Mouse (Mus musculus) ES-Bruce4 (cell line): ENCODE data around the gene Pigx. TPM values are rescaled to one million over a fixed set of nuclear protein-coding genes. Genes with fewer than 3 reads are reported as not detected.

Experiments used
- H3K27ac ChIP-seq: 2 replicates; pipeline ENCODE4 v1.5.1; 2012; ENCODE audit warnings: low read length, inconsistent platforms; ENCODE audit not compliant: insufficient read depth
- H3K27me3 ChIP-seq: 2 replicates; pipeline ENCODE4 v1.6.1; 2012; ENCODE audit warnings: mild to moderate bottlenecking, low read length, inconsistent platforms; ENCODE audit not compliant: control insufficient read depth, poor library complexity, insufficient read depth, severe bottlenecking
- H3K36me3 ChIP-seq: 2 replicates; pipeline ENCODE4 v1.6.1; 2012; ENCODE audit warnings: inconsistent platforms, mild to moderate bottlenecking, low read length, moderate library complexity; ENCODE audit not compliant: control insufficient read depth, poor library complexity, insufficient read depth, severe bottlenecking
- H3K4me1 ChIP-seq: one replicate; pipeline ENCODE4 v1.8.1; 2011; ENCODE audit warnings: low read length; ENCODE audit not compliant: control insufficient read depth, insufficient read depth
- H3K4me3 ChIP-seq: 2 replicates; pipeline ENCODE4 v1.5.1; 2011; ENCODE audit warnings: low read depth, mild to moderate bottlenecking, low read length
- H3K9ac ChIP-seq: 2 replicates; pipeline ENCODE4 v1.6.1; 2012; ENCODE audit warnings: low read depth, mild to moderate bottlenecking, inconsistent platforms; ENCODE audit not compliant: poor library complexity, severe bottlenecking
- H3K9me3 ChIP-seq: replicated peaks from 2 replicates; pipeline ENCODE4 v1.6.1; 2012; ENCODE audit warnings: mild to moderate bottlenecking, low read length, inconsistent platforms; ENCODE audit not compliant: control insufficient read depth, poor library complexity, insufficient read depth, severe bottlenecking
- CTCF ChIP-seq: IDR thresholded peaks from one replicate; pipeline ENCODE4 v1.8.1; 2011; ENCODE audit warnings: low read depth, low read length
- EP300 ChIP-seq: IDR thresholded peaks from 2 replicates; pipeline ENCODE4 v1.6.1; 2011; ENCODE audit warnings: low read depth, low read length; ENCODE audit not compliant: insufficient read depth
- POLR2A ChIP-seq: IDR thresholded peaks from one replicate; pipeline ENCODE4 v1.8.1; 2011; ENCODE audit warnings: low read length; ENCODE audit not compliant: insufficient read depth
- polyA plus RNA-seq: library from polyadenylated mRNA; stranded (reverse); fragments of >200 nt; gene quantifications from 2 replicates; pipeline ENCODE4 v1.2.4, GENCODE M21; 2011; ENCODE audit warnings: low read depth; ENCODE audit not compliant: missing spikeins, insufficient read depth, insufficient read length

The Pigx gene
- polyA plus RNA-seq = 69.1 and 69.2 TPM in 2 replicates

- Histone ChIP-seq H3K27ac (no peak within 1 kb of the TSS), H3K4me3 (peak within 1 kb of the TSS; percentile 71), H3K36me3 (no peaks in the 10 kb centered on the region), H3K4me1 (no peaks in the 10 kb centered on the region), H3K9ac (peak within 1 kb of the TSS; percentile 61), H3K27me3 (no peaks in the 10 kb centered on the region), H3K9me3 (no peaks in the 10 kb centered on the region)
- TF ChIP-seq EP300 (no peak), POLR2A (peak; percentile 44)
Observed at GRCm38 (mm10) chr16:32099638-32100150, at the start of gene Pigx, which contains the start of gene Cep19. Pigx (minus strand) TSS chr16:32099740. Cep19 (plus strand) TSS chr16:32099800.

- no peaks in the 10 kb centered on the region for H3K4me1 ChIP-seq
- H3K9ac ChIP-seq = peak overlapping the region; percentile 26; the same call in 1 of the 2 replicates
- TF ChIP-seq POLR2A (no peak), EP300 (no peak), CTCF (no peak)
- H3K27ac ChIP-seq = 0 out of 2 replicates have a peak overlapping the region, but pooled peaks have one; percentile 30
- peak overlapping the region; percentile 50 for H3K4me3 ChIP-seq
- 0 out of 2 replicates have a peak, but pooled peaks cover 3% of the 10 kb centered on the region for H3K9me3 ChIP-seq
- no peaks in the 10 kb centered on the region for H3K36me3 ChIP-seq
- no peaks in the 10 kb centered on the region for H3K27me3 ChIP-seq
Observed at GRCm38 (mm10) chr16:32147589-32148207, 48.2 kb upstream of the Pigx start.

DNA sequence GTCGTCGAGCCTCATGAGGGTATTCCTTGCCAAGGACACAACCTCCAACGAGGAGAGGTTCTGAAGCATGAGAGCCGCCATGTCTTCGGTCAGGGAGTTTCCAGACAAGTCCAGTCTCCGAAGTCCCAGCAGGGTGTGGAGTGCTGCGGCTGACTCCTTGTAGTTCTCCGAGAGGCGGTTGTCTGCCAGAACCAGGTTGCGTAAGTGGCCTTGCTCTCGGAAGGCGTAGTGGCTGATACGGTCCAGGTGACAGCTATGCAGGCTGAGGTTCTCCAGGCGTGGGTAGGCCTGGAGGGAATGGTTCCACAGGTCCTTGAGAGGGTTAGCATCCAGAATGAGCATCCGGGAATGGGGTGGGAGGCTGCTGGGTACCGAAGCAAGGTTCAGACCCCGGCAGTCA, 45.1 kb upstream of the Pigx start:
- H3K9ac ChIP-seq = no peak overlapping the region
- H3K36me3 ChIP-seq = no peaks in the 10 kb centered on the region
- H3K27ac ChIP-seq = no peak overlapping the region
- no peak for TF ChIP-seq EP300
- no peak for TF ChIP-seq CTCF
- TF ChIP-seq POLR2A = no peak
- H3K27me3 ChIP-seq = no peaks in the 10 kb centered on the region
- H3K9me3 ChIP-seq = 0 out of 2 replicates have a peak, but pooled peaks cover 3% of the 10 kb centered on the region
- H3K4me3 ChIP-seq = no peak overlapping the region
- no peaks in the 10 kb centered on the region for H3K4me1 ChIP-seq

GRCm38 (mm10) chr16:32143766-32144165, 44.2 kb upstream of the Pigx start:
- 0 out of 2 replicates have a peak, but pooled peaks cover 3% of the 10 kb centered on the region for H3K9me3 ChIP-seq
- H3K27me3 ChIP-seq = no peaks in the 10 kb centered on the region
- no peak overlapping the region for H3K9ac ChIP-seq
- H3K4me1 ChIP-seq = no peaks in the 10 kb centered on the region
- no peak overlapping the region for H3K4me3 ChIP-seq
- TF ChIP-seq EP300 (no peak), CTCF (no peak), POLR2A (no peak)
- H3K27ac ChIP-seq = no peak overlapping the region
- H3K36me3 ChIP-seq = no peaks in the 10 kb centered on the region

GRCm38 (mm10) chr16:32138954-32139353, 39.4 kb upstream of the Pigx start:
- TF ChIP-seq CTCF = no peak
- no peak for TF ChIP-seq EP300
- no peak for TF ChIP-seq POLR2A
- Histone ChIP-seq H3K27ac (no peak overlapping the region), H3K9me3 (0 out of 2 replicates have a peak, but pooled peaks cover 3% of the 10 kb centered on the region), H3K9ac (no peak overlapping the region), H3K4me1 (no peaks in the 10 kb centered on the region), H3K4me3 (no peak overlapping the region), H3K27me3 (no peaks in the 10 kb centered on the region), H3K36me3 (no peaks in the 10 kb centered on the region)

DNA sequence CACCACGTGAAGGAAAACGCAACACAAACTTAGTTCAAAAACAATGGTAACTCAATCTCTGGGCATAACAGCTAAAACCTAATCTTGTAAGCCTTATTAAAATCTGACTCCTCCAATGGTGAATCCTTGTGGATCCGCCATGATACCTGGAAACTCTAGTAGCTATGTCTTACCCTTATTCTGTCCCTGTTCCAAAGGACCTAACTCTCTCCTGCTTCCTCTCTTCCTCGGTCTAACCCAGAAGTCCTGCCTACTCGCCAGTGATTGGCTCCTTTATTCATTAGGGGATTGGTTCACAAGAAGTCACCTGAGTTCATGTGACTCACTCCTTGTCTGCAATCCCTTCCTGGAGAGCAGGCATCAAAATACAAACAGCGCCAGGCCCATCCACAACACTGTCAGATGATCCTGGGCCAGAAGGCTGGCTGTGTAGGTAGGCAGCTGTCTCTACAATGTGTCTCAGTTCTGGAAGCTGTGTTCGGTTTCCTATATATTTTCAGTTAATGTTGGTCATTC, 36.4 kb upstream of the Pigx start:
- H3K4me3 ChIP-seq = peak overlapping the region; percentile 61
- no peaks in the 10 kb centered on the region for H3K27me3 ChIP-seq
- H3K9me3 ChIP-seq = no peaks in the 10 kb centered on the region
- no peaks in the 10 kb centered on the region for H3K36me3 ChIP-seq
- H3K4me1 ChIP-seq = no peaks in the 10 kb centered on the region
- H3K9ac ChIP-seq = peak overlapping the region; percentile 17
- H3K27ac ChIP-seq = no peak overlapping the region
- TF ChIP-seq POLR2A (no peak), CTCF (no peak), EP300 (no peak)
